Mouse (Mus musculus): ENCODE results near the gene Slc17a6. TPM values are rescaled to one million over a fixed set of nuclear protein-coding genes. Genes with fewer than 3 reads are reported as not detected.
A peak's percentile ranks its signal among the peaks of the same experiment; 100 is the strongest.

Gene Slc17a6
- polyA plus RNA-seq (2021), result not detected

DNA sequence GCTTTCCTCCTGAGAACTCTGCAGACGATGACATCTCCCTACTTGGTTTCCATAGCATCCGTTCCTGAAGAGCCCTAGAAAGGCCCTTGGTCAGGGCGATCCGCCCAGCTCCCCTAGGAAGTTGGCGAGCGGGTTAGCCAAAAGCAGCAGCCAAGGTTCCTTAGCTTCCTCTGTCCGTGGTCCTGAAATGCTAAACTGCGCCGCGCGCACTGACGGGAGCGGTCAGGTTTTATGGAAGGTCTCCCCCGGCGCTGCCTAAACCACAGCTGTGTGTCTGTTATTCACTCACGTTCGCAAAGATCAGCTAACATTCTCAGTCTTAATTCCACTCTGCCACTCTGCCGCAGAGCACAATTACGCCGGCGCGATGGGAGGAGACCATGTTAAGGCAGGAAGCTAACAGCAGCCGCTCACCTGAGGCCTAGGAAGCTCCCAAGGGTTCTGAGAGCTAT is at the start of gene Slc17a6:
TSS of gene Slc17a6 (plus strand) at position 313 of the 452 bp plus-strand sequence.
- ATAC-seq, result peak; percentile 85
- no peak for TF ChIP-seq CTCF (IDR thresholded peaks at IDR 0.05)

DNA sequence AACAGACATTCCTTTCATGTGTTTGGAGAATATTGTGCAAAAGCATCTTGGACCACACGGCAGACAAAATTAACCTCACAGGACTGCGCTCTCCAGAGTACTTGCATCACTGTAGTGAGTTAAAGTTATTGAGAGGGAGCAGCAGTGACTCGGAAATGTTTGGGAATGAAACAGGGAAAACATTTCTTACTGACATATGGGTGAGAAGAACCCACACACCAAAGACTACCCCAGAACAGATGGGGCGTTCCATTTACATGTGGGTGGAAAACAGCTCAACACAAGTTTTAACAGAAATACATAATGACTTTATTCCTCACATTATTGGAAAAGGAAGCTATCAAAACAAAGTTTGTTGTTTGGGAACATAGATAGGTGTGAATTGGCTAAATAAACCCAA is 21.8 kb upstream of the Slc17a6 start:
- ATAC-seq (no peak), DNase-seq (ENCODE audit: low read depth, low spot score) (no peak)
- POLR2A ChIA-PET, result no interaction called here
- no peak for TF ChIP-seq CTCF (IDR thresholded peaks at IDR 0.05)
- in situ Hi-C loops (cut with MboI; ENCODE audit: low pct_unique_long_range_greater_than_20kb), result no loop called here
- H3K27me3 ChIP-seq, result peaks cover 4% of the 10 kb centered on the region
- CTCF ChIA-PET, result no interaction called here

More for the DNA sequence above, at the start of gene Slc17a6:
- DNase-seq (ENCODE audit: low read depth, low spot score), result no peak
- POLR2A ChIA-PET, result no interaction called here
- in situ Hi-C loops (cut with MboI; ENCODE audit: low pct_unique_long_range_greater_than_20kb), result loop anchor here (5.0 to 10.0 kb wide), 2 partner anchors 193 to 351 kb away; no protein-coding TSS in a partner anchor
- CTCF ChIA-PET, result interaction anchor here (0.9 to 6.7 kb wide), 5 partner anchors 15 to 352 kb away, joined by 3 to 56 read pairs (median 3); no protein-coding TSS in a partner anchor
- H3K27me3 ChIP-seq, result peaks cover 26% of the 10 kb centered on the region

DNA sequence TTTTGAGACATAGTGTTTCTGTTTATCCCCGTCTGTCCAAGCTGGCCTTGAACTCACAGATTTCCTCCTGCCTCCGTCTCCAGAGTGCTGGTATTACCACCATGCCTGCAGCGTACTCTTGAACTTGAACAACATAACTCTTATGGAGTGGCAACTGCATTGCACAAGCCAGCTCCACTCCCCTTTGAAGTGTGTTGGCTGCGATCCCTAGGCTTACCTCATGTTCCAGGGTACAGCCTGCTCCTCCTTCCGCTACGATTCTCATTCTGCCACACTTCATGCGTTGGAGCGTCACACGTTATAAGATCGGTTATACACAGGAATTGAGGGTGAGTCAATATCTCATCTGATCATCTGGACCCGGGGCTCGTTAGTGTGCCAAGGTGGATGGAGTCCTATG is 18.1 kb upstream of the Slc17a6 start:
- TF ChIP-seq CTCF (IDR thresholded peaks at IDR 0.05), result no peak
- POLR2A ChIA-PET, result no interaction called here
- ATAC-seq (no peak), DNase-seq (ENCODE audit: low read depth, low spot score) (no peak)
- CTCF ChIA-PET, result no interaction called here
- H3K27me3 ChIP-seq, result no peaks in the 10 kb centered on the region
- in situ Hi-C loops (cut with MboI; ENCODE audit: low pct_unique_long_range_greater_than_20kb), result no loop called here

DNA sequence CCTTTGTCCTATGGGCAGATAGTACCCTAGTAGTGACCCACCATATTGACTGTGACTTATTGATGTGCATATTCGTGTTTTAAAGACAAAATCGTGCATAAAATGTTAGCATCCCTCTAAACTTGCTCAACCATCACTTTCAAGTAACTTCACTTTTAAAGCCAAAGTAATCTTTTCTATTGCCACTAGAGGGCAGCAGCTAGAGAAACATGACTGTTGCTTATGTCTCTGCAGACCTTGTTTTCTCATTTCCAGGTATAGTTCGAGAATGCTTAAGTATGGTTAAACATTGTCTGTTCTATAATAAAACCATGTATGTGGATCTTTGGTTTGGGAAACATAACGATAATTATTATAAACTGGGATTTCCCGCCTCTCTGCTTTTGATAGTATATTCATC is 7.4 kb upstream of the Slc17a6 start:
- in situ Hi-C loops (cut with MboI; ENCODE audit: low pct_unique_long_range_greater_than_20kb), result loop anchor here (10.0 kb wide), 1 partner anchor 120 kb away; no protein-coding TSS in a partner anchor
- ChIA-PET CTCF (no interaction called here), POLR2A (no interaction called here)
- H3K27me3 ChIP-seq, result no peaks in the 10 kb centered on the region
- peak; percentile 54 for TF ChIP-seq CTCF (IDR thresholded peaks at IDR 0.05)
- ATAC-seq (no peak), DNase-seq (ENCODE audit: low read depth, low spot score) (no peak)

DNA sequence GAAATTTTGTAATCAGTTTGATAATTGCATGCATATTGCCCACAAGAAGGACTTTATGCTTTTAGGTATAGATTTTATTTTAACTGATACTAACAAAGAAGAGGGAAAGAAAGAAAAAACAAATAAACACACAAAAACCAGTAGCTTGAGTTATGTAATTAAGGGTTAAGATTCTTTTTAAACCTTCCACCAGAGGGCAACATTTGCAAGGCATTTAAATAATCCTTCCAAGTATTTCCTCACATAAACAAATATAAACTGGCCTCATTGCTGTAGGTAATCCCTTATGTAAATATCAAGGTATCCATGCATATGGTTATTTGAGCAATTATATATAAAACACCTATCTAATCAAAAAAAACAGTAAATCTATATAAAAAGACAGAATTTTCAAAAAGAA is 3.9 kb upstream of the Slc17a6 start:
- ChIA-PET CTCF (interaction anchor here (0.8 to 6.7 kb wide), 11 partner anchors 12 to 364 kb away, joined by 3 to 56 read pairs (median 4); no protein-coding TSS in a partner anchor), POLR2A (no interaction called here)
- in situ Hi-C loops (cut with MboI; ENCODE audit: low pct_unique_long_range_greater_than_20kb), result loop anchor here (10.0 kb wide), 1 partner anchor 123 kb away; no protein-coding TSS in a partner anchor
- no peak for TF ChIP-seq CTCF (IDR thresholded peaks at IDR 0.05)
- ATAC-seq (no peak), DNase-seq (ENCODE audit: low read depth, low spot score) (no peak)
- H3K27me3 ChIP-seq, result peaks cover 14% of the 10 kb centered on the region

DNA sequence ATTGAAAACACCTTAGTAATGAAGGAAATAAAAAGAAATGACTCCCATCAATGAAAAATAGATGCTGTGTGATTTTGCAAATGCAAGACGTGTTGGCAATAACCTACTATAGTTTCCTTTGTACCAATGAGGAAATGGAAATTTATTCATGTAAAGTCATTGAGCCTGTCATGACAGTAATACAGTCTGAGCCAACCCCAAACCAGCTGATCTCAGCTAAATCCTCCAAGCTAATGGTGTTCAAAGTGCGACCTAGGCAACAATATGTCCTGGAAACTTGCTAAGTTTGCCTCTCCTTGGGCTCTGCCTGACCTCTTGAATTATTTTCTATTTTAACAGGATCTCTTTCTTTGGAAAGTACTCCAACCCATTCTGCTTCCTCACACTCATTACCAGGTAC is 3.4 kb upstream of the Slc17a6 start:
- CTCF ChIA-PET, result interaction anchor here (0.8 to 6.7 kb wide), 11 partner anchors 13 to 363 kb away, joined by 3 to 56 read pairs (median 4); no protein-coding TSS in a partner anchor
- in situ Hi-C loops (cut with MboI; ENCODE audit: low pct_unique_long_range_greater_than_20kb), result loop anchor here (10.0 kb wide), 1 partner anchor 124 kb away; no protein-coding TSS in a partner anchor
- TF ChIP-seq CTCF (IDR thresholded peaks at IDR 0.05), result no peak
- ATAC-seq (no peak), DNase-seq (ENCODE audit: low read depth, low spot score) (no peak)
- H3K27me3 ChIP-seq, result peaks cover 19% of the 10 kb centered on the region
- POLR2A ChIA-PET, result no interaction called here

DNA sequence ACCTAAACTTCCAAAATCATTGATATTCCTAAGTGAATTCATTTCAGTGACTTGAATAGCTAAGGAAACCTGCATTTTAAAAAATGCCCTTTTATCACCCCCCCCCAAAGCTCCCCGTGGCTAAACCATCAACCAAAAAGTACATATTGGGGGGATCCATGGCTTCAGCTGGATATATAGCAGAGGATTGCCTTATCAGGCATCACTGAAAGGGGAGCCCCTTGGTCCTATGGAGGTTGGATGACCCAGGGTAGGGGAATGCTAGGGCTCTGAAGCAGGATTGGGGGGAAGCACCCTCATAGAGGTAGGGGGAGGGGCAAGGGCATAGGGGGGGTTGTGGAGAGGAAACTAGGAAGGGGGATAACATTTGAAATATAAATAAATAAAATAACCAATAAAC is 1.8 kb upstream of the Slc17a6 start:
- peaks cover 23% of the 10 kb centered on the region for H3K27me3 ChIP-seq
- in situ Hi-C loops (cut with MboI; ENCODE audit: low pct_unique_long_range_greater_than_20kb), result loop anchor here (5.0 to 10.0 kb wide), 3 partner anchors 125 to 352 kb away; no protein-coding TSS in a partner anchor
- TF ChIP-seq CTCF (IDR thresholded peaks at IDR 0.05), result no peak
- ChIA-PET CTCF (interaction anchor here (0.7 to 6.7 kb wide), 6 partner anchors 35 to 354 kb away, joined by 3 to 56 read pairs (median 3); no protein-coding TSS in a partner anchor), POLR2A (interaction anchor here (0.7 kb wide), 1 partner anchor 175 kb away, joined by 4 read pairs; no protein-coding TSS in a partner anchor)
- ATAC-seq (no peak), DNase-seq (ENCODE audit: low read depth, low spot score) (no peak)

DNA sequence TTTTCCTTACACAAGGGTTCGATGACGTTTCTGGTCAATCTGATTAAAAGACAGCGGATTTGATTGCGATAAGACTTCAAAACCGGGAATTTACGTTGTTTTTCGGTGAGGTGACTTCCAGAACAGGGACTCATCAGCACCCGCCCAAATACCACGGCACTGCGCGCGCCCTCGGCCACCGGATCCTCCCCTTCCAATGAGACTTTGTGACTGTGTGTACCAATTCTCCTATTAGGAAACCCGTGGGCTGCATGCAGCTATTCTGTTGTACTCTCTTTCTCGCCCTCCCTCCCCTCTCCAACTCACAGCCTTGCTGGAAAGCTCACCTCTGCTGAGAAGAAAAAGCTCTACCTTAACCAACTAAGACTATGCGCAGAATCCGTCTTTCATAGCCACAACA is 390 bp downstream of the Slc17a6 start:
- DNase-seq (ENCODE audit: low read depth, low spot score) (no peak), ATAC-seq (no peak)
- CTCF ChIA-PET, result interaction anchor here (0.9 to 1.5 kb wide), 3 partner anchors 16 to 193 kb away, joined by 3 read pairs; no protein-coding TSS in a partner anchor
- no peak for TF ChIP-seq CTCF (IDR thresholded peaks at IDR 0.05)
- H3K27me3 ChIP-seq, result peaks cover 26% of the 10 kb centered on the region
- POLR2A ChIA-PET, result interaction anchor here (0.6 to 0.7 kb wide), 2 partner anchors 260 to 341 kb away, joined by 3 read pairs; no protein-coding TSS in a partner anchor
- in situ Hi-C loops (cut with MboI; ENCODE audit: low pct_unique_long_range_greater_than_20kb), result loop anchor here (5.0 to 10.0 kb wide), 2 partner anchors 193 to 350 kb away; no protein-coding TSS in a partner anchor

DNA sequence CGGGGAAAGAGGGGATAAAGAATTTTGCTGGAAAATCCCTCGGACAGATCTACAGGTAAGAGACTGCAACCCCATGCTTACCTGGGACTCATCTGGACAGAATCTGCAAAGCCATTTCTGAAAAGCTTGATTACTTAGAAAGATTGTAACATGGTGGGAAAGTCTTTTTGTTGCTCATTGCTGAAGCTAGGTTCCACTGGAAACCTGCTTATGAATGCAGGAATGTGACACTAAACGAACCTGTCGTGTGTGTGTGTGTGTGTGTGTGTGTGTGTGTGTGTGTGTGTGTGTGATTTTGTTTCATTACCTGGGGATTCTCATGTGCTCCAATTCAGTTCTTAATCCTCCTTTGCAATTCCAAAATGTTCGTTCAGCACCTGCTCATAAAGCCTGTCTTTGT is 860 bp downstream of the Slc17a6 start:
- POLR2A ChIA-PET, result interaction anchor here (0.6 to 0.7 kb wide), 2 partner anchors 259 to 340 kb away, joined by 3 read pairs; no protein-coding TSS in a partner anchor
- ATAC-seq, result no peak
- no peak for DNase-seq (ENCODE audit: low read depth, low spot score)
- peaks cover 26% of the 10 kb centered on the region for H3K27me3 ChIP-seq
- CTCF ChIA-PET, result interaction anchor here (1.5 kb wide), 1 partner anchor 16 kb away, joined by 3 read pairs; no protein-coding TSS in a partner anchor
- TF ChIP-seq CTCF (IDR thresholded peaks at IDR 0.05), result no peak
- in situ Hi-C loops (cut with MboI; ENCODE audit: low pct_unique_long_range_greater_than_20kb), result loop anchor here (5.0 to 10.0 kb wide), 2 partner anchors 192 to 350 kb away; no protein-coding TSS in a partner anchor

DNA sequence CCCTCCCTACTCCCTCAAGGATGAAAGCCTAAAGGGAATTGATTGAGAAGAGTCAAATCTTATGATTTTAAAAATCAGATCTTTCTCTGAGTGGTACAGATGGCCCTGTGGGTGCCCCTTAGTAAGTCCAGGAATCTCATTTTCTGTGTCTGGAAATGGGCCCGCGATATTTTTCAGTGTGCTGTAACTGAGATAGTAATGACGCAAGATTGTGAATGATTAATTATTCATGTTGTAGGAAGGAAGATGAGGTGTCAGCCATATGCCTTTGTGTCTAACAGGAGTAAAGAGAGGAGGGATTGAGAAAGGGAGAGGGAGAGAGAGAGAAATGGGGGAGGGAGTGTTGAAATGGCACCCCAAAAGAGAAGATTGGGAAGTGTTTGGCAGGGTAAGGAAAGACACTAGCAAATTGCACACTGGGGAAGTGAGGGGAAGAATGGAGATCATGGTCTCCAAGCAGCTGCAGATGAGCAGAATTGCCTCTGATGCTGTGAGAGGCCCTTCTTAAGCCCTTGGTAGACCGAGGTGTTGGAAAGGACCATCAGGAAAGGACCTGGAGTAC is 2.6 kb downstream of the Slc17a6 start:
- in situ Hi-C loops (cut with MboI; ENCODE audit: low pct_unique_long_range_greater_than_20kb), result loop anchor here (5.0 to 10.0 kb wide), 2 partner anchors 190 to 348 kb away; no protein-coding TSS in a partner anchor
- ChIA-PET CTCF (no interaction called here), POLR2A (no interaction called here)
- DNase-seq (ENCODE audit: low read depth, low spot score), result no peak
- ATAC-seq, result no peak
- TF ChIP-seq CTCF (IDR thresholded peaks at IDR 0.05), result no peak
- peaks cover 32% of the 10 kb centered on the region for H3K27me3 ChIP-seq

DNA sequence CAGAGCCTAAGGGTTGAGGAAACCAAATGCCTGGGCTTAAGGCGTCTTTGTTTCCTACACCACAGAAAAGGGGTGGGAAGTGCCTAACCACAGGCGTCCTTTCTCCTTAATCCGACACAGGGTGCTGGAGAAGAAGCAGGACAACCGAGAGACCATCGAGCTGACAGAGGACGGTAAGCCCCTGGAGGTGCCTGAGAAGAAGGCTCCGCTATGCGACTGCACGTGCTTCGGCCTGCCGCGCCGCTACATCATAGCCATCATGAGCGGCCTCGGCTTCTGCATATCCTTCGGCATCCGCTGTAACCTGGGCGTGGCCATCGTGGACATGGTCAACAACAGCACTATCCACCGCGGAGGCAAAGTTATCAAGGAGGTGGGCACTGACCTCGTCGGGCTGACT is 3.4 kb downstream of the Slc17a6 start:
- in situ Hi-C loops (cut with MboI; ENCODE audit: low pct_unique_long_range_greater_than_20kb), result loop anchor here (10.0 kb wide), 1 partner anchor 190 kb away; no protein-coding TSS in a partner anchor
- DNase-seq (ENCODE audit: low read depth, low spot score), result no peak
- POLR2A ChIA-PET, result no interaction called here
- TF ChIP-seq CTCF (IDR thresholded peaks at IDR 0.05), result no peak
- no peak for ATAC-seq
- CTCF ChIA-PET, result interaction anchor here (1.6 kb wide), 1 partner anchor 17 kb away, joined by 3 read pairs; no protein-coding TSS in a partner anchor
- peaks cover 35% of the 10 kb centered on the region for H3K27me3 ChIP-seq
